Comparison of ENCODE assay signal across 8 mouse cellular contexts in genomic region chr4:150651390-150652277, GRCm38 (mm10). TPM values are rescaled to one million over a fixed set of nuclear protein-coding genes. Genes with fewer than 3 reads are reported as not detected.
DNase-seq lines count a peak whose midpoint lies in the region; ATAC-seq and TF ChIP-seq lines count a peak whose summit lies in the region.

Gene Slc45a1, minus strand, starts transcription at chr4:150652174.

- no peak for ATAC-seq in heart, embryonic 11.5 days (replicated peaks; ENCODE audit: insufficient number of reproducible peaks, low FRiP score, low TSS enrichment)
- ATAC-seq in frontal cortex, adult (ENCODE audit: low TSS enrichment), result peak; percentile 81

- no peaks in the 10 kb centered on the region for H3K79me2 ChIP-seq in heart, adult 2 months (replicated peaks; ENCODE audit: control insufficient read depth, insufficient read depth, low read length)

- no peak within 1 kb of the TSS for H3K27ac ChIP-seq in heart, embryonic 11.5 days (ENCODE audit: low read depth, low read length)
- no peak within 1 kb of the TSS for H3K27ac ChIP-seq in heart, adult 2 months

- DNase-seq in heart, adult 11 months, result no peak
- DNase-seq in cerebellum, adult 11-12 months, result peak; percentile 69
- DNase-seq in left cerebral cortex, postnatal 36 days (ENCODE audit: low spot score in 2 of 2), result peak; percentile 50 to 67
- peak; percentile 51 for DNase-seq in right cerebral cortex, adult 18-20 months
- DNase-seq in adrenal gland, postnatal 4 days (ENCODE audit: low spot score in 2 of 2), result no peak
- DNase-seq in heart, adult 2 months, result no peak

- peak within 1 kb of the TSS; percentile 50 for H3K4me2 ChIP-seq in heart, embryonic 11.5 days

- TF ChIP-seq CTCF in heart, adult 2 months (IDR thresholded peaks at IDR 0.05), result no peak

- no peaks in the 10 kb centered on the region for H3K4me1 ChIP-seq in heart, embryonic 11.5 days (ENCODE audit: control insufficient read depth, insufficient read depth, low read length)
- H3K4me1 ChIP-seq in heart, adult 2 months (ENCODE audit: control insufficient read depth, insufficient read depth, low read length), result no peaks in the 10 kb centered on the region; the same call in 1 of the 2 replicates

- no peak within 1 kb of the TSS for H3K9ac ChIP-seq in heart, embryonic 11.5 days (ENCODE audit: low read depth, low read length)
- H3K9ac ChIP-seq in heart, adult 2 months (ENCODE audit: low read depth, low read length), result no peak within 1 kb of the TSS

- peaks cover 33% of the 10 kb centered on the region for H3K27me3 ChIP-seq in heart, embryonic 11.5 days (ENCODE audit: control insufficient read depth, insufficient read depth, low read length)
- peaks cover 4% of the 10 kb centered on the region; the same call in 1 of the 2 replicates for H3K27me3 ChIP-seq in heart, adult 2 months (ENCODE audit: control insufficient read depth, insufficient read depth, low read length)

- peak within 1 kb of the TSS; percentile 26 for H3K4me3 ChIP-seq in heart, embryonic 11.5 days (ENCODE audit: low read depth, low read length)
- H3K4me3 ChIP-seq in heart, adult 2 months, result no peak within 1 kb of the TSS

- peaks cover under 1% of the 10 kb centered on the region; the same call in 1 of the 2 replicates for H3K9me3 ChIP-seq in heart, embryonic 11.5 days (replicated peaks; ENCODE audit: control insufficient read depth, low read length)

- no peak for TF ChIP-seq POLR2A in heart, adult 2 months (IDR thresholded peaks at IDR 0.05; ENCODE audit: insufficient read depth, low read depth, low read length)

- TF ChIP-seq EP300 in heart, adult 2 months (IDR thresholded peaks at IDR 0.05; ENCODE audit: insufficient read depth, low read depth, low read length), result no peak

- intact Hi-C loops in left cerebral cortex, postnatal 36 days (cut with DNase I), result no loop called here
- intact Hi-C loops in heart, adult 2 months (cut with DNase I), result no loop called here

- no peaks in the 10 kb centered on the region for H3K36me3 ChIP-seq in heart, embryonic 11.5 days (ENCODE audit: control insufficient read depth, insufficient read depth, low read length)
- H3K36me3 ChIP-seq in heart, adult 2 months (ENCODE audit: control insufficient read depth, insufficient read depth, low read length), result no peaks in the 10 kb centered on the region

- WGBS in heart, embryonic 11.5 days (ENCODE audit: insufficient replicate concordance), result 8% methylated on average over 41 of the region's 41 CpGs
- 13% methylated on average over 41 of the region's 41 CpGs for WGBS in heart, adult 2 months

RNA-seq across cellular contexts. Expression of gene Slc45a1, which starts in this region (rescaled TPM):
- polyA plus RNA-seq in heart, embryonic 11.5 days (2014; fragmentation: Nextera tagmentation; extraction: Ambion mirVana), result 0.04 TPM in 1 of 2 replicates, not detected in the other
- 10 to 100 TPM; 43.0 to 53.0 TPM for total RNA-seq in left cerebral cortex, postnatal 36 days (2021)
- total RNA-seq in adrenal gland, postnatal 4 days (2021), result 1 to 10 TPM; 1.5 to 1.7 TPM
- not detected for total RNA-seq in heart, adult 2 months (2021)
- not detected in 2 replicates for polyA plus RNA-seq in heart, adult 2 months (2012; rRNA removed)

Comparison
In these comparisons a context has a peak if more than half of its experiments do, and no peak if none do; other contexts are left out.
1. RNA of gene Slc45a1 (total RNA-seq): 43.0 to 53.0 TPM in left cerebral cortex, postnatal 36 days; 1.5 to 1.7 TPM in adrenal gland, postnatal 4 days and not detected in heart, adult 2 months; every median in the first group is over 10 times any median in the second.
2. DNase-seq: peak in cerebellum, adult 11-12 months (single experiment), left cerebral cortex, postnatal 36 days (2 of 2) and right cerebral cortex, adult 18-20 months (single experiment); none in heart, adult 11 months (single experiment), adrenal gland, postnatal 4 days (0 of 2) and heart, adult 2 months (0 of 2).